Mouse (Mus musculus): ENCODE results near the gene Cct2. TPM values are rescaled to one million over a fixed set of nuclear protein-coding genes. Genes with fewer than 3 reads are reported as not detected.

Gene Cct2
- polyA plus RNA-seq, 1 experiment from 2014 or later = 330 TPM

DNA sequence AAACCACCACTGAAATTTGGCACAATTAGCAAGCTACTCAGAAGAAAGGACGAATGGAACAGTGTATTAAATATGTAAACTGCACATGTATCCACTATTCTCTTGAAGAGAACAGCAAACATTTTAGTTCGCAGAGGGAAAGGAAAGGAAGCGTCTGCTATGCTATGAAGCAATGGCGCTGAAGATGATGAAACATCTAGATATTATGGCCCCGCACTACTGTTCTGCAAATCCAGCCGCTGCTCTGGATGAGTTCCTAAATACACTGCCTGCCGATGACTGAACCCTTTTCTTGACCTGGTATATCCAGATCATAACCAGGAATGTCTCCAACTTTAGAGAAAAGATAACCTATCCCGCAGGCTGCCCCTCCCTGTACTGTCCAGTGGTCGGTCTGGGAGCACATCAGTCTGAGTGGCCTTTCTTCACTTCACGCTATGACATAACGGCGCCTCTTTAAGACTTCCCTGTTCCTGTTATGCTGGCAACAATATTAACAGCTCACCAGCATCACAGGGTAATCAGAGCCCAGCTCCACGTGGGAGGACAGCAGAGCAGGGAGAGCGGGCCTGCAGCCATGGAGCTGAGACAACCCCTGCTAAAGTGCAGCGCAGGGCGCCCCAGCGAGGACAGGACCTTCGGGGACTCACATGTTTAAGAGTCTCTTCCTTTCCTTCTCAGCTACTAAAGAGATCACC is 8.7 kb upstream of the Cct2 start:
- Histone ChIP-seq H3K27ac (ENCODE audit: low read depth, low read length) (no peak overlapping the region), H3K4me2 (ENCODE audit: low read length) (no peak overlapping the region), H3K9me3 (replicated peaks; ENCODE audit: control insufficient read depth, low read length) (no peaks in the 10 kb centered on the region), H3K36me3 (ENCODE audit: control insufficient read depth, insufficient read depth, low read length) (peaks cover 56% of the 10 kb centered on the region), H3K4me1 (ENCODE audit: control insufficient read depth, insufficient read depth, low read length) (no peaks in the 10 kb centered on the region), H3K27me3 (replicated peaks; ENCODE audit: control insufficient read depth, insufficient read depth, low read length) (no peaks in the 10 kb centered on the region), H3K4me3 (ENCODE audit: low read depth, low read length) (no peak overlapping the region), H3K9ac (ENCODE audit: low read length) (no peak overlapping the region)
- no peak for ATAC-seq
- WGBS = 93% methylated on average over 18 of the region's 18 CpGs
- DNase-seq (ENCODE audit: low spot score) = no peak

DNA sequence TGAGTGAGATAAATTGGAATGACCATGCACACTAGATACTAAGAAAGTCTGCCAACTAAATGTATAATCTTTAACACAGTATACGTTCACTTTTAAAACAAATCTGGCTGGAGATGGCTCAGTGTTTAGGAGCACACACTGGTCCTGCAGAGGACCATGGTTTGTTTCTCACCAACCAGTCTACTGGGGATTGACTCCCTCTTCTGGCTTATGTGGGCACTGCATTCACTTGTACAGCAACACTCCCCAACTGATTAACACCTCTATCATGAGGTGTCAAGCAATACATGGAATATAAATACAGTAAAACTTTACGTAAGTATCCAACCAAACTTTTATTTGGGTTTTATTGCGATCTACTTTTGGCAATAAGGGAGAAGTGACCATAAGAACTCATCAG is 5.5 kb upstream of the Cct2 start:
- ATAC-seq (no peak), DNase-seq (ENCODE audit: low spot score) (no peak)
- Histone ChIP-seq H3K27me3 (replicated peaks; ENCODE audit: control insufficient read depth, insufficient read depth, low read length) (no peaks in the 10 kb centered on the region), H3K9me3 (replicated peaks; ENCODE audit: control insufficient read depth, low read length) (no peaks in the 10 kb centered on the region), H3K4me1 (ENCODE audit: control insufficient read depth, insufficient read depth, low read length) (no peaks in the 10 kb centered on the region), H3K36me3 (ENCODE audit: control insufficient read depth, insufficient read depth, low read length) (peaks cover 32% of the 10 kb centered on the region), H3K4me2 (ENCODE audit: low read length) (no peak overlapping the region), H3K9ac (ENCODE audit: low read length) (no peak overlapping the region), H3K27ac (ENCODE audit: low read depth, low read length) (no peak overlapping the region), H3K4me3 (ENCODE audit: low read depth, low read length) (no peak overlapping the region)
- WGBS = 97% methylated on average over 3 of the region's 3 CpGs

GRCm38 (mm10) chr10:117064076-117064475 is 462 bp upstream of the Cct2 start:
- Histone ChIP-seq H3K9me3 (replicated peaks; ENCODE audit: control insufficient read depth, low read length) (no peaks in the 10 kb centered on the region), H3K9ac (ENCODE audit: low read length) (peak overlapping the region; percentile 58), H3K4me2 (ENCODE audit: low read length) (peak overlapping the region; percentile 54), H3K27me3 (replicated peaks; ENCODE audit: control insufficient read depth, insufficient read depth, low read length) (no peaks in the 10 kb centered on the region), H3K4me1 (ENCODE audit: control insufficient read depth, insufficient read depth, low read length) (peaks cover 6% of the 10 kb centered on the region), H3K36me3 (ENCODE audit: control insufficient read depth, insufficient read depth, low read length) (peaks cover 32% of the 10 kb centered on the region), H3K4me3 (ENCODE audit: low read depth, low read length) (peak overlapping the region; percentile 95), H3K27ac (ENCODE audit: low read depth, low read length) (peak overlapping the region; percentile 75)
- ATAC-seq (peak; percentile 31; the same call in 1 of the 2 replicates), DNase-seq (ENCODE audit: low spot score) (no peak)
- WGBS = 9% methylated on average over 7 of the region's 7 CpGs

- ATAC-seq (peak; percentile 0; the same call in 1 of the 2 replicates), DNase-seq (ENCODE audit: low spot score) (peak; percentile 22)
- Histone ChIP-seq H3K9me3 (replicated peaks; ENCODE audit: control insufficient read depth, low read length) (no peaks in the 10 kb centered on the region), H3K36me3 (ENCODE audit: control insufficient read depth, insufficient read depth, low read length) (peaks cover 43% of the 10 kb centered on the region), H3K4me1 (ENCODE audit: control insufficient read depth, insufficient read depth, low read length) (peaks cover 6% of the 10 kb centered on the region), H3K4me2 (ENCODE audit: low read length) (peak overlapping the region; percentile 86), H3K4me3 (ENCODE audit: low read depth, low read length) (peak overlapping the region; percentile 95), H3K9ac (ENCODE audit: low read length) (peak overlapping the region; percentile 80), H3K27me3 (replicated peaks; ENCODE audit: control insufficient read depth, insufficient read depth, low read length) (no peaks in the 10 kb centered on the region), H3K27ac (ENCODE audit: low read depth, low read length) (peak overlapping the region; percentile 77; the same call in 1 of the 2 replicates)
- 5% methylated on average over 15 of the region's 15 CpGs for WGBS
These were observed 740 bp downstream of the Cct2 start for GRCm38 (mm10) chr10:117062894-117063253.

DNA sequence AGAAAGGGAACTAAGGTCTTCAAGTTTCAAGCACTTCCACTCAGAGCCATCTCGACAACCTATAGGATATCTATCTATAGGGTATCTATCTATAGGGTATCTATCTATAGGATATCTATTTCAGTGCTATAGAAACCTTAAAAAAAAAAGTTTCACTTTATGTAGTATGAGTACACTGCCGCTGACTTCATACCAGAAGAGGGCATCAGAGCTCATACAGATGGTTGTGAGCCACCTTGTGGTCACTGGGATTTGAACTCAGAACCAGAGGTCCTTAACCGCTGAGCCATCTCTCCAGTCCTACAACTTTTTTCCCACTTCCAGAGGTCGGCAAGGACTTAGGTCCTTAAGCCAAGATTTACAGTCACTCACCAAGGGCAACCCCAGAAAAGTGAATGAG is 7.9 kb downstream of the Cct2 start:
- Histone ChIP-seq H3K4me3 (ENCODE audit: low read depth, low read length) (no peak overlapping the region), H3K27ac (ENCODE audit: low read depth, low read length) (no peak overlapping the region), H3K9me3 (replicated peaks; ENCODE audit: control insufficient read depth, low read length) (no peaks in the 10 kb centered on the region), H3K4me2 (ENCODE audit: low read length) (no peak overlapping the region), H3K36me3 (ENCODE audit: control insufficient read depth, insufficient read depth, low read length) (peaks cover 100% of the 10 kb centered on the region), H3K27me3 (replicated peaks; ENCODE audit: control insufficient read depth, insufficient read depth, low read length) (no peaks in the 10 kb centered on the region), H3K9ac (ENCODE audit: low read length) (no peak overlapping the region), H3K4me1 (ENCODE audit: control insufficient read depth, insufficient read depth, low read length) (no peaks in the 10 kb centered on the region)
- DNase-seq (ENCODE audit: low spot score) = no peak
- 90% methylated on average over 4 of the region's 4 CpGs for WGBS
- no peak for ATAC-seq

DNA sequence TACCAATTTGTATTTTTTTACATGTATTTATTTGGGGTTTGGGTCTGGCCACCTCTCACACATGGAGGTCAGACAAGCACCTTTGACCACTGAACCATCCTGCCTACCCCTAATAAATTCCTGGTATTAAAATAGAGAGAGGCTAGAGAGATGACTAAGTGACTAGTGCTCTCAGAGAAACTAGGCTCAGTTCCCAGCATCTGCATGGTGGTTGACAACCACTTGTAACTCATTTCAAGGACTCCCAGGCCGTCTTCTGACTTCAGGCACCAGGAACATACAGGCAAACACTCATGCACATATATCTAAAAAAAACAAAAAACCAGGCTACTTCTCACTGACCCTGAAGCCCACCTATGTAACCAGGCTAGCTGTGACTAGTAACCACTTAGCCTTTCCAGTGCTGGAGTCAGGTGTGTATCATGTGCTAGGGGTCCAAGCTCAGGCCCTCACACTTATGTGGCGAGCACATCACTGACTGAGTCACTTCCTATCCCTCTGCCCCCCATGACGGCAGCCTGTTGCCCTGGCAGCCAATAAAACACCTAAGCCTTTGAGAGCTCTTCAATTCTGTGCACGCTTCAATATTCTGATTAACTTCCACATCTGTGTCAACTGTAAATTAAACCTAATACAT is 13.5 kb downstream of the Cct2 start:
- DNase-seq (ENCODE audit: low spot score) = no peak
- H3K36me3 ChIP-seq (ENCODE audit: control insufficient read depth, insufficient read depth, low read length) = peaks cover 70% of the 10 kb centered on the region

DNA sequence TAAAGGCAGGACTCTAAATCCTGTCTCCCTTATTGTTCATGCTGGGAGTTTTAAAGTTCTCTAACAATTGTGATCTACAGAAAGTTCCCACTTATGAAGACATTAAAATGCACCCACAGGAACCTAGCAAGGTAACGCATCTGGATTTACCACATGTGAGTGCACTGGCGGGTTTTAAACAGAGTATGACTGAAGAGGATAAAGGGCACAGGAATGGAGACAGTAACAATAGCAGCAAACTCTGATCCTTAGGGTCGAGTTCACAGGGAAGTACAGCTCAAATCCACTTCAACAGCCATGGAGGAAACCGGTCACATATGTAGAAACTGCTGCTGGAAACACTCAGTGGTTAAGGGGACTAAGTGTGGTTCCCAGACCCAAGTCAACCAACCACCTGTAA is 14.4 kb downstream of the Cct2 start:
- Histone ChIP-seq H3K9me3 (replicated peaks; ENCODE audit: control insufficient read depth, low read length) (no peaks in the 10 kb centered on the region), H3K27me3 (replicated peaks; ENCODE audit: control insufficient read depth, insufficient read depth, low read length) (no peaks in the 10 kb centered on the region), H3K4me1 (ENCODE audit: control insufficient read depth, insufficient read depth, low read length) (no peaks in the 10 kb centered on the region), H3K27ac (ENCODE audit: low read depth, low read length) (no peak overlapping the region), H3K4me3 (ENCODE audit: low read depth, low read length) (no peak overlapping the region), H3K36me3 (ENCODE audit: control insufficient read depth, insufficient read depth, low read length) (peaks cover 61% of the 10 kb centered on the region), H3K4me2 (ENCODE audit: low read length) (no peak overlapping the region), H3K9ac (ENCODE audit: low read length) (no peak overlapping the region)
- ATAC-seq = no peak
- no peak for DNase-seq (ENCODE audit: low spot score)
- WGBS = 82% methylated on average over 4 of the region's 4 CpGs

More for the DNA sequence above, 13.5 kb downstream of the Cct2 start:
- Histone ChIP-seq H3K9ac (ENCODE audit: low read length) (no peak overlapping the region), H3K4me1 (ENCODE audit: control insufficient read depth, insufficient read depth, low read length) (no peaks in the 10 kb centered on the region), H3K27ac (ENCODE audit: low read depth, low read length) (no peak overlapping the region), H3K4me2 (ENCODE audit: low read length) (no peak overlapping the region), H3K4me3 (ENCODE audit: low read depth, low read length) (no peak overlapping the region), H3K9me3 (replicated peaks; ENCODE audit: control insufficient read depth, low read length) (no peaks in the 10 kb centered on the region), H3K27me3 (replicated peaks; ENCODE audit: control insufficient read depth, insufficient read depth, low read length) (no peaks in the 10 kb centered on the region)
- ATAC-seq = no peak
- 79% methylated on average over 4 of the region's 4 CpGs for WGBS

- no peaks in the 10 kb centered on the region for H3K4me1 ChIP-seq (ENCODE audit: control insufficient read depth, insufficient read depth, low read length)
- H3K9ac ChIP-seq (ENCODE audit: low read length) = no peak within 1 kb of the TSS
- H3K27me3 ChIP-seq (replicated peaks; ENCODE audit: control insufficient read depth, insufficient read depth, low read length) = no peaks in the 10 kb centered on the region
- H3K4me3 ChIP-seq (ENCODE audit: low read depth, low read length) = no peak within 1 kb of the TSS; the same call in 1 of the 2 replicates
- H3K27ac ChIP-seq (ENCODE audit: low read depth, low read length) = no peak within 1 kb of the TSS
- no peaks in the 10 kb centered on the region for H3K9me3 ChIP-seq (replicated peaks; ENCODE audit: control insufficient read depth, low read length)
- 52% methylated on average over 40 of the region's 40 CpGs for WGBS
- peak within 1 kb of the TSS; percentile 33 for H3K4me2 ChIP-seq (ENCODE audit: low read length)
- ATAC-seq (peak; percentile 60; the same call in 1 of the 2 replicates), DNase-seq (ENCODE audit: low spot score) (peak; percentile 32)
- H3K36me3 ChIP-seq (ENCODE audit: control insufficient read depth, insufficient read depth, low read length) = peaks cover 23% of the 10 kb centered on the region
These were observed 18.2 kb downstream of the Cct2 start, which contains the start of gene Lrrc10 for GRCm38 (mm10) chr10:117045175-117046056. Gene Lrrc10, plus strand, starts transcription at chr10:117045341.
